Mouse (Mus musculus): Measurements from ENCODE around the gene Samd4.

Samd4 gene

GRCm38 (mm10) chr14:46889096-46889495, 6.4 kb downstream of the Samd4 start:
- TF ChIP-seq GATA4 (IDR thresholded peaks at IDR 0.05; ENCODE audit: insufficient replicate concordance, low read length): no peak

- TF ChIP-seq GATA4 (IDR thresholded peaks at IDR 0.05; ENCODE audit: insufficient replicate concordance, low read length): no peak
Observed at GRCm38 (mm10) chr14:46893961-46894360, 11.3 kb downstream of the Samd4 start.

GRCm38 (mm10) chr14:46897953-46898352, 15.3 kb downstream of the Samd4 start:
- TF ChIP-seq GATA4 (IDR thresholded peaks at IDR 0.05; ENCODE audit: insufficient replicate concordance, low read length): no peak

- no peak for TF ChIP-seq GATA4 (IDR thresholded peaks at IDR 0.05; ENCODE audit: insufficient replicate concordance, low read length)
Observed at GRCm38 (mm10) chr14:46898626-46899025, 16.0 kb downstream of the Samd4 start.

GRCm38 (mm10) chr14:46902498-46903087, 19.9 kb downstream of the Samd4 start:
- TF ChIP-seq GATA4 (IDR thresholded peaks at IDR 0.05; ENCODE audit: insufficient replicate concordance, low read length): no peak

- no peak for TF ChIP-seq GATA4 (IDR thresholded peaks at IDR 0.05; ENCODE audit: insufficient replicate concordance, low read length)
Observed at GRCm38 (mm10) chr14:46904276-46904675, 21.6 kb downstream of the Samd4 start.

- TF ChIP-seq GATA4 (IDR thresholded peaks at IDR 0.05; ENCODE audit: insufficient replicate concordance, low read length): no peak
Observed at GRCm38 (mm10) chr14:46908858-46909257, 26.2 kb downstream of the Samd4 start.

GRCm38 (mm10) chr14:46912496-46912895, 29.8 kb downstream of the Samd4 start:
- TF ChIP-seq GATA4 (IDR thresholded peaks at IDR 0.05; ENCODE audit: insufficient replicate concordance, low read length): no peak

GRCm38 (mm10) chr14:46914356-46914755, 31.7 kb downstream of the Samd4 start:
- TF ChIP-seq GATA4 (IDR thresholded peaks at IDR 0.05; ENCODE audit: insufficient replicate concordance, low read length): no peak

- TF ChIP-seq GATA4 (IDR thresholded peaks at IDR 0.05; ENCODE audit: insufficient replicate concordance, low read length): no peak
Observed at GRCm38 (mm10) chr14:46915555-46915954, 32.9 kb downstream of the Samd4 start.

- TF ChIP-seq GATA4 (IDR thresholded peaks at IDR 0.05; ENCODE audit: insufficient replicate concordance, low read length): no peak
Observed at GRCm38 (mm10) chr14:46916581-46916980, 33.9 kb downstream of the Samd4 start.

- no peak for TF ChIP-seq GATA4 (IDR thresholded peaks at IDR 0.05; ENCODE audit: insufficient replicate concordance, low read length)
Observed at GRCm38 (mm10) chr14:46917136-46917535, 34.5 kb downstream of the Samd4 start.

- no peak for TF ChIP-seq GATA4 (IDR thresholded peaks at IDR 0.05; ENCODE audit: insufficient replicate concordance, low read length)
Observed at GRCm38 (mm10) chr14:46917581-46917980, 34.9 kb downstream of the Samd4 start.

GRCm38 (mm10) chr14:46920496-46920895, 37.8 kb downstream of the Samd4 start:
- no peak for TF ChIP-seq GATA4 (IDR thresholded peaks at IDR 0.05; ENCODE audit: insufficient replicate concordance, low read length)

- TF ChIP-seq GATA4 (IDR thresholded peaks at IDR 0.05; ENCODE audit: insufficient replicate concordance, low read length): no peak
Observed at GRCm38 (mm10) chr14:46921178-46921975, 38.7 kb downstream of the Samd4 start.

GRCm38 (mm10) chr14:46923931-46924330, 41.3 kb downstream of the Samd4 start:
- TF ChIP-seq GATA4 (IDR thresholded peaks at IDR 0.05; ENCODE audit: insufficient replicate concordance, low read length): no peak

All from liver, adult (tissue).